Mouse (Mus musculus): ENCODE measurements around the gene Glmp. TPM values are rescaled to one million over a fixed set of nuclear protein-coding genes. Genes with fewer than 3 reads are reported as not detected.
"Not testable (repeated sequence)": the region's sequence is repeated elsewhere in the genome, so short reads cannot be mapped to it uniquely, and the experiment has no call there.

Glmp gene
- total RNA-seq, 2 experiments from 2014 or later, result 89.8 to 94.5 TPM

- not testable (repeated sequence) for DNase-seq (ENCODE audit: low spot score in 2 of 2)
Observed at GRCm38 (mm10) chr3:88375750-88376626, 51.2 kb downstream of the Glmp start.

DNA sequence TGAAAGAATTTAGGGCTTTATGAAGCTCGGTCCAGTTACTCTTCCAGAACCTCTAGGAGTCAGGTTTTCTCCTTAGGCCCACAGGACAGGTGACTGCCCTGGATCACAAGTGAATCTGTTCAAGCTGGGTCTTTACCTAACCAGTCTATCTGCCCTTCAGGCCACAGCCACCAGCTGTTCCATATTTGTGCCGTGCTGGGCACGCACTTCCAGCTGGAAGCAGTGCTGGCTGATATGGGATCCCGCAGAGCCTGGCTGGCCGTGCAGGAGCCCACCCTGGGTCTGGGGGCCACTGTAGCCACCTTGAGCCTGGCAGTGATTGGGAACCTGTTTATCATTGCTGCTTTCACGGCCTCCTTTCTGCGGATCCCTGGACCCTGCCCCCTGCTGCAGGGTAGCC is 51.8 kb downstream of the Glmp start:
- DNase-seq (ENCODE audit: low spot score in 2 of 2), result not testable (repeated sequence)

DNA sequence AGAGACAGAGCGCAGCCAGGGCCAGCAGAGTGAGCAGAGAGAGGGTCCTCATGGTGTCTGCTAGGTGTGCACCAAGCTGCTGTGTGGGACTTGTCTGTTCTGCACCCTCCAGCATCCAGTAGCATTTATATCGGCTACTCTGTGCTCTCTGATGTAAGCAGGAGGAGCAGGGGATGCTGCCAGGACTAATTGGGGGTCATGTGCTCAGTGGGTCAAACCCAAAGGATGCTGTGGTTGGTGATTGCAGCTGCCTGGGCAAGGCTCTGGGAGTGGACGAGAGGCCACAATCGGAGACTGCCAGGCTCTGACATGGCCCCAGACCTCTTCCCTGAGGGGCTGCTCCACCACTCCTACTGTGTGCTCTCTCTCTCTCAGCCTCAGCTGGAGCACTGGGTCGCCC is 53.8 kb downstream of the Glmp start, which contains the start of gene Bglap2:
Gene Bglap2 (minus strand): TSS at position 101 of the 400 bp plus-strand sequence.
- DNase-seq (ENCODE audit: low spot score in 2 of 2), result not testable (repeated sequence)

Other genes starting within 250 kb of the Glmp start
- gene Ttc24, start 246.7 kb upstream of the Glmp start, total RNA-seq (2021), result not detected
- under 1 TPM; 0.13 to 0.22 TPM for gene Iqgap3, start 243.1 kb upstream of the Glmp start, total RNA-seq (2021)
- 100 to 1,000 TPM; 194 to 205 TPM for gene Mef2d, start 182.7 kb upstream of the Glmp start, total RNA-seq (2021)
- gene Rhbg, start 70.3 kb upstream of the Glmp start, total RNA-seq (2021), result not detected
- under 1 TPM; 0.52 to 0.71 TPM for gene Gm38392, start 37.8 kb upstream of the Glmp start, total RNA-seq (2021)
- 1 to 10 TPM; 2.7 to 3.9 TPM for gene Tsacc, start 28.0 kb upstream of the Glmp start, total RNA-seq (2021)
- 100 to 1,000 TPM; 186 to 189 TPM for gene Cct3, start 27.9 kb upstream of the Glmp start, total RNA-seq (2021)
- gene Tmem79, start 11.1 kb downstream of the Glmp start, total RNA-seq (2021), result 1 to 10 TPM; 1.5 to 2.3 TPM
- 10 to 100 TPM; 64.5 to 65.7 TPM for gene Smg5, start 11.2 kb downstream of the Glmp start, total RNA-seq (2021)
- gene Paqr6, start 39.6 kb downstream of the Glmp start, total RNA-seq (2021), result 10 to 100 TPM; 14.0 to 16.6 TPM
- under 1 TPM; 0.23 to 0.97 TPM for gene Bglap3, start 47.7 kb downstream of the Glmp start, total RNA-seq (2021)
- gene Bglap2, start 53.7 kb downstream of the Glmp start, total RNA-seq (2021), result not detected
- gene Bglap, start 59.4 kb downstream of the Glmp start, total RNA-seq (2021), result not detected
- 1 to 10 TPM; 5.9 to 6.5 TPM for gene Pmf1, start 85.3 kb downstream of the Glmp start, total RNA-seq (2021)
- 10 to 100 TPM; 71.9 to 73.0 TPM for gene Slc25a44, start 100.1 kb downstream of the Glmp start, total RNA-seq (2021)
- gene Sema4a, start 136.2 kb downstream of the Glmp start, total RNA-seq (2021), result 10 to 100 TPM; 40.4 to 41.5 TPM
- 10 to 100 TPM; 36.5 to 40.2 TPM for gene Lmna, start 184.9 kb downstream of the Glmp start, total RNA-seq (2021)
- 1 to 10 TPM; 2.0 to 2.2 TPM for gene Mex3a, start 207.4 kb downstream of the Glmp start, total RNA-seq (2021)
- not detected for gene Rab25, start 223.3 kb downstream of the Glmp start, total RNA-seq (2021)
- gene Lamtor2, start 228.1 kb downstream of the Glmp start, total RNA-seq (2021), result 100 to 1,000 TPM; 112 to 113 TPM
- gene Ubqln4, start 228.7 kb downstream of the Glmp start, total RNA-seq (2021), result 100 to 1,000 TPM; 118 to 122 TPM